Mouse (Mus musculus): ENCODE data around the gene Ppp2r5e. TPM values are rescaled to one million over a fixed set of nuclear protein-coding genes. Genes with fewer than 3 reads are reported as not detected.

The Ppp2r5e gene
- polyA plus RNA-seq, 1 experiment from 2014 or later, result 3.8 TPM

DNA sequence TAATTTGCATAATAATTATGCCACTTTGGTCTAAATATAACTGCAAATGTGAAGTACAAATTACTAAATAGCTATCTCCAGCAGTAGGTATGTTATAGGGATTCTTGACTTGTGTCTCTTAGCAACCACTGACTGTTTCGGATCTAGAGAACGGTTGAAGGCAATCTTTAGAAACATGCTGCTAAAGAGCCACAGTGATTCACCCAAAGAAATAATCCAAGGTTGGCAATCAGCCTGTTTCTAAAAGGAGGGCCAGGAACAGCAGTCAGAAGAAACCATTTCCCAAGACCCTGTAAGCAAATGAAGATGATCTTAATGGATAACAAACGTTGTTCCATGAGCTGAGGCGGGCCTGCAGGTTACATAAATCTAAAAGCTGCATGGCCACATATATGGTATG lies 117.9 kb downstream of the Ppp2r5e start:
- Histone ChIP-seq H3K4me1 (ENCODE audit: control insufficient read depth, low read depth, low read length) (peaks cover 12% of the 10 kb centered on the region), H3K4me3 (ENCODE audit: low read depth, low read length) (no peak overlapping the region), H3K9ac (ENCODE audit: low read depth, low read length) (no peak overlapping the region), H3K36me3 (ENCODE audit: control insufficient read depth, insufficient read depth) (no peaks in the 10 kb centered on the region), H3K27me3 (ENCODE audit: control insufficient read depth, insufficient read depth, low read depth, low read length) (no peaks in the 10 kb centered on the region), H3K27ac (ENCODE audit: low read length) (no peak overlapping the region), H3K4me2 (ENCODE audit: low read depth, low read length) (no peak overlapping the region), H3K9me3 (replicated peaks; ENCODE audit: control insufficient read depth, low read length) (no peaks in the 10 kb centered on the region)
- 86% methylated on average over 4 of the region's 4 CpGs for WGBS (ENCODE audit: insufficient replicate concordance)
- no peak for ATAC-seq (ENCODE audit: low read depth)

DNA sequence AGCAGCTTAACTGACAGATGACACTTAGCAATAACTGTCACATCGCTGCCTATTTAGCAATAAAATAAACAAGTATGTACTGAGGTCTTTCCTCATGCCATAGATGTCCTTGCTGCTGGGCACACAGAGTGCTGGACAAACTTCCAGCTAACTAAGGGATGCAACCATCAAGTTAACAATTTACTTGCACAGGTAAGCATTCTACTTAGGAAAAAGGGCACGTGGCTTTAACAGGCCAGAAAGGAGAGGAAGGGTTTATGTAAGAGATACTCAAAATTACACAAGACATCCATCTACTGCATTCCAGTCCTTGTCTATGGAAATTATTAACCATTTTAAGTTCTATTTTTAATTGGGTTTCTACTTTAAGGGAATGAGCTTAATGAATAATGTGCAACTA lies 123.0 kb downstream of the Ppp2r5e start:
- no peak overlapping the region for H3K4me3 ChIP-seq (ENCODE audit: low read depth, low read length)
- no peak overlapping the region for H3K9ac ChIP-seq (ENCODE audit: low read depth, low read length)
- H3K4me1 ChIP-seq (ENCODE audit: control insufficient read depth, low read depth, low read length), result no peaks in the 10 kb centered on the region; the same call in 1 of the 2 replicates
- H3K9me3 ChIP-seq (replicated peaks; ENCODE audit: control insufficient read depth, low read length), result no peaks in the 10 kb centered on the region
- no peak overlapping the region for H3K4me2 ChIP-seq (ENCODE audit: low read depth, low read length)
- ATAC-seq (ENCODE audit: low read depth), result peak; percentile 88
- H3K27ac ChIP-seq (ENCODE audit: low read length), result peak overlapping the region; percentile 72
- 84% methylated on average over 2 of the region's 2 CpGs for WGBS (ENCODE audit: insufficient replicate concordance)
- no peaks in the 10 kb centered on the region for H3K36me3 ChIP-seq (ENCODE audit: control insufficient read depth, insufficient read depth)
- H3K27me3 ChIP-seq (ENCODE audit: control insufficient read depth, insufficient read depth, low read depth, low read length), result no peaks in the 10 kb centered on the region

DNA sequence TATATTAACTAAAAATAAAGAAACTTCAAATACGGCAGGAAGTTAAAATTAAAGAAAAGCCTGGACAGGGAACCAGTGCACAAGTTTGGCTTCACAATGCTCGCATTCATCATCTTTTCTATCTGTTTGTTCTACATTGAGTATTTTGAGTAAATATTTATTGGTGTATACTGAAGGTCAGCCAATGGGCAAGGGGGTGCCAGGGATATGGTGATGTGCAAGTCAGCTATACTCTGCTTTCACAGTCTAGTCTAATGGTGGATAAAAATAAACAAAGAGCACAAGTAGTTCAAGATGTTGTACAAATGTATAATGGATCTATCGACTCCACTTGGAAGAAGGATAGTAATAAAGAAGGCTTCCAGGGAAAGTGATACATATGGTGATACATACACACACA lies 123.9 kb downstream of the Ppp2r5e start:
- H3K4me1 ChIP-seq (ENCODE audit: control insufficient read depth, low read depth, low read length), result no peaks in the 10 kb centered on the region; the same call in 1 of the 2 replicates
- 80% methylated on average over 3 of the region's 3 CpGs for WGBS (ENCODE audit: insufficient replicate concordance)
- no peak overlapping the region for H3K4me2 ChIP-seq (ENCODE audit: low read depth, low read length)
- no peaks in the 10 kb centered on the region for H3K36me3 ChIP-seq (ENCODE audit: control insufficient read depth, insufficient read depth)
- no peaks in the 10 kb centered on the region for H3K27me3 ChIP-seq (ENCODE audit: control insufficient read depth, insufficient read depth, low read depth, low read length)
- H3K9ac ChIP-seq (ENCODE audit: low read depth, low read length), result no peak overlapping the region
- H3K4me3 ChIP-seq (ENCODE audit: low read depth, low read length), result no peak overlapping the region
- H3K9me3 ChIP-seq (replicated peaks; ENCODE audit: control insufficient read depth, low read length), result no peaks in the 10 kb centered on the region
- no peak for ATAC-seq (ENCODE audit: low read depth)
- no peak overlapping the region for H3K27ac ChIP-seq (ENCODE audit: low read length)

DNA sequence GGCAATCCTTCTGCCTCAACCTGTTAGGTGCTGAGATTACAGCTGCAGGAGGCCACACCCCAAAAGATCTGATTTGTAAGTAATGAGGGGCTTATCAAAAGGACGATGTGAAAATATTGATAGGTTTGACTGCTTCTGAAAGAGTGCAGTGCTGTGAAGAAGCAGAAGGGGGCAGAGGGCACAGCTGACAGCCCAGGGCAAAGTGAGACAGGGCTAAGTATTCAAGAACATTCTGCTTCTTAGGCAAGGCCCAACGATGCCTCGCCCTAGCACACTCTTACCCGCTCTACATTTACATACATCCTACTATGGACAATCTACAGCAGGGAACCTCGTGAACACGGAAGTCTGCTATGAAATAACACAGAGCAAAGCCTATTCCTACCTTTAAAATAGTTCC lies 128.2 kb downstream of the Ppp2r5e start:
- H3K27ac ChIP-seq (ENCODE audit: low read length), result no peak overlapping the region

DNA sequence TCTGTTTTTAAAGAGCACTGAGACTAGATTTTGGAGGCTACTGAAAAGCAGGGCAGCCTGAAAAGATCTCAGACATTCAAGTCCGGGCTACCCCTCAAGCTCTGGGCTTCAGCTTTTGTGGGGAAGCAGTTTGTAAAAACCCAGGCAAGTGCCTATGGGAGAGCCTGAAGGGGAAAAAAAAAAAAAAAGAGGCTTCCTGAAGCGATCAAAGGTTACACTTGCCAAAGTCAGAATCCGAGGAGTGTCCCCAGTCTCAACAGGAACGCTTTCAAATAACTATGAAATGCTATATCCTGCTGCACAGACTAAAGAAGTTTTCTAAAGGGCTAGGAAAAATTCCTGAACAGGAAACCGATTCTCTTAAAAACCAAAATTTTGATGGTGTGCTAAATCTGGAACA lies 128.9 kb downstream of the Ppp2r5e start:
- Histone ChIP-seq H3K9me3 (replicated peaks; ENCODE audit: control insufficient read depth, low read length) (no peaks in the 10 kb centered on the region), H3K27ac (ENCODE audit: low read length) (no peak overlapping the region), H3K36me3 (ENCODE audit: control insufficient read depth, insufficient read depth) (peaks cover 11% of the 10 kb centered on the region), H3K4me3 (ENCODE audit: low read depth, low read length) (no peak overlapping the region), H3K9ac (ENCODE audit: low read depth, low read length) (no peak overlapping the region), H3K27me3 (ENCODE audit: control insufficient read depth, insufficient read depth, low read depth, low read length) (no peaks in the 10 kb centered on the region), H3K4me1 (ENCODE audit: control insufficient read depth, low read depth, low read length) (no peaks in the 10 kb centered on the region; the same call in 1 of the 2 replicates), H3K4me2 (ENCODE audit: low read depth, low read length) (no peak overlapping the region)
- ATAC-seq (ENCODE audit: low read depth), result no peak
- WGBS (ENCODE audit: insufficient replicate concordance), result 73% methylated on average over 5 of the region's 5 CpGs

More for the DNA sequence above, 128.2 kb downstream of the Ppp2r5e start:
- Histone ChIP-seq H3K9ac (ENCODE audit: low read depth, low read length) (no peak overlapping the region), H3K36me3 (ENCODE audit: control insufficient read depth, insufficient read depth) (peaks cover 11% of the 10 kb centered on the region), H3K4me3 (ENCODE audit: low read depth, low read length) (no peak overlapping the region), H3K4me1 (ENCODE audit: control insufficient read depth, low read depth, low read length) (no peaks in the 10 kb centered on the region; the same call in 1 of the 2 replicates), H3K27me3 (ENCODE audit: control insufficient read depth, insufficient read depth, low read depth, low read length) (no peaks in the 10 kb centered on the region), H3K4me2 (ENCODE audit: low read depth, low read length) (no peak overlapping the region), H3K9me3 (replicated peaks; ENCODE audit: control insufficient read depth, low read length) (no peaks in the 10 kb centered on the region)
- WGBS (ENCODE audit: insufficient replicate concordance), result 85% methylated on average over 6 of the region's 6 CpGs
- no peak for ATAC-seq (ENCODE audit: low read depth)

DNA sequence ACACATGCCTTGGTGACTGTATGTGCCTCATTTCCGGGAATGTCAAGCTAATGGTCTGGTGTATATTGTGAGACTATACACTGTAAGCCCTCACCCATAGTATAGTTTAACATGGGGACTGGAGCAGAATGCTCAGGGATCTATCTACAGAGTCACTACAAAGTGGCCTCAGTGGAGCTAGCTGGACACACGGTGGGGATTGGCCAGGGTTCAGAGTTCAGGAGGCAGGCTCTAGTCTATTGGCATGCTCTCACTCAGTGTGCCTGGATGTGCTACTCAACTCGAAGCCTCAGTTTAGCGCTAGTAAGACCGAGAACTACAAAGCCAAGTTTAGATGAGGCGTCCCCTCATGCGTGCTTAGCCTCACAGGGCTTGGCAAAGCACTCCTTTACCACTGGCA lies 129.8 kb downstream of the Ppp2r5e start:
- peaks cover 11% of the 10 kb centered on the region for H3K36me3 ChIP-seq (ENCODE audit: control insufficient read depth, insufficient read depth)
- H3K9ac ChIP-seq (ENCODE audit: low read depth, low read length), result no peak overlapping the region
- H3K4me3 ChIP-seq (ENCODE audit: low read depth, low read length), result no peak overlapping the region
- 89% methylated on average over 7 of the region's 7 CpGs for WGBS (ENCODE audit: insufficient replicate concordance)
- no peaks in the 10 kb centered on the region; the same call in 1 of the 2 replicates for H3K4me1 ChIP-seq (ENCODE audit: control insufficient read depth, low read depth, low read length)
- no peak for ATAC-seq (ENCODE audit: low read depth)
- H3K9me3 ChIP-seq (replicated peaks; ENCODE audit: control insufficient read depth, low read length), result no peaks in the 10 kb centered on the region
- H3K27me3 ChIP-seq (ENCODE audit: control insufficient read depth, insufficient read depth, low read depth, low read length), result no peaks in the 10 kb centered on the region
- H3K4me2 ChIP-seq (ENCODE audit: low read depth, low read length), result no peak overlapping the region
- no peak overlapping the region for H3K27ac ChIP-seq (ENCODE audit: low read length)

DNA sequence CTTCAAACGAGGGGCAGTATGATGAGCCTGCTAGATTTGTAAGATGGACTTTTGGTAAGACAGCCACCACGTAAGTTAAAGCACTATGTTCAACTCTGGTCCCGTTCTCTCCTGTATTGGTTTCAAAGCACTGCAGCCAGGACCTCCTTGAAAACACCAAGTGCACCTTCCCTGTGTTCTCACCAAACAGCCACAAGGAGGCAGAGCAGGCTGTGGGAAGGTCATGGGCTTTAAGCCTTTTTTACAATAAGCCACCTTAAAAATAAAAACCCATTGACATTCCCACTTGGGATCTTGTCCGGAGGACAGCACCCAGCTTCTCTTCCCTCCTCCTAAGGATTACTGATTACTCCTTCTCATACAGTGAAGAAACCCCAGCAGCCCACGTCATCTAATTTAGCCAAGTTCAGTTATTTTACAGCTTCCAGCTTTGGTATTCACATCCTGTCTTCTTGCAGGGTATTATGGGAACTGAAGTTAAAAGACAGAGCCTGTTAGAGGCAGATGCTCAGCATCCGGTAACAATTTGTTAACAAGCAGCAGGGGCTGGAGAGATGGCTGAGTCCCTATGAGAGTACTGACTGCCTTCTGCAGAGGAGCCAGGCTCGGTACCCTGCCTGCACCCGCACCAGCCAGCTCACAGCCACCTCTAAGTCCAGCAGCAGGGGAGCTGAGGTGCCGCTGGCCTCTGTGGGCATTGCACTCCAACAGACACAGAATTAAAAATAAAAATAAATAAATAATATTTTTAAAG lies 131.9 kb downstream of the Ppp2r5e start:
- no peak overlapping the region for H3K27ac ChIP-seq (ENCODE audit: low read length)
- H3K9ac ChIP-seq (ENCODE audit: low read depth, low read length), result no peak overlapping the region
- no peaks in the 10 kb centered on the region for H3K27me3 ChIP-seq (ENCODE audit: control insufficient read depth, insufficient read depth, low read depth, low read length)
- no peak overlapping the region for H3K4me3 ChIP-seq (ENCODE audit: low read depth, low read length)
- H3K9me3 ChIP-seq (replicated peaks; ENCODE audit: control insufficient read depth, low read length), result no peaks in the 10 kb centered on the region
- H3K4me2 ChIP-seq (ENCODE audit: low read depth, low read length), result no peak overlapping the region
- peaks cover 2% of the 10 kb centered on the region for H3K4me1 ChIP-seq (ENCODE audit: control insufficient read depth, low read depth, low read length)
- ATAC-seq (ENCODE audit: low read depth), result no peak
- 75% methylated on average over 9 of the region's 9 CpGs for WGBS (ENCODE audit: insufficient replicate concordance)
- peaks cover 11% of the 10 kb centered on the region for H3K36me3 ChIP-seq (ENCODE audit: control insufficient read depth, insufficient read depth)

DNA sequence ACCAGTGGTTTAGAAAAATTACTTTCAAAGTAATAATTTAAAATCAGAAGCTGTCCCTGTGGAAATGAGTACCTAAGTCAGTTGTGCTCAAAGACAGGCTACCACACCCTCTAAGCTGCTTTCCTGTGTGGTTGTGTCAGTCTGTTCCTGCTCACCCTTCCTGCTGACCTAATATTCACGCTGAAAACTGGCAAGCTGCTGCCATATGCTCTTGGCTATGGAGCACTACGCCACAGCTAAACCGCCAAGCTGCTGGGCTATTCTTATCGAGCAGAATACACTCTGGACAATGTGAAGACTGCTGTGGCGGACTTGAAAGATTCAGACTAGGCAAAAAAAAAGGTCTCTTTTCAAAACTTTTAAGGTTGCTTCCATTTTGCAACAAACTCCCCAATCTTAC lies 135.5 kb downstream of the Ppp2r5e start:
- Histone ChIP-seq H3K9ac (ENCODE audit: low read depth, low read length) (no peak overlapping the region), H3K36me3 (ENCODE audit: control insufficient read depth, insufficient read depth) (peaks cover 6% of the 10 kb centered on the region), H3K27ac (ENCODE audit: low read length) (no peak overlapping the region), H3K27me3 (ENCODE audit: control insufficient read depth, insufficient read depth, low read depth, low read length) (no peaks in the 10 kb centered on the region), H3K4me2 (ENCODE audit: low read depth, low read length) (no peak overlapping the region), H3K4me3 (ENCODE audit: low read depth, low read length) (no peak overlapping the region), H3K4me1 (ENCODE audit: control insufficient read depth, low read depth, low read length) (peaks cover 2% of the 10 kb centered on the region; the same call in 1 of the 2 replicates), H3K9me3 (replicated peaks; ENCODE audit: control insufficient read depth, low read length) (no peaks in the 10 kb centered on the region)
- 72% methylated on average over 5 of the region's 5 CpGs for WGBS (ENCODE audit: insufficient replicate concordance)
- no peak for ATAC-seq (ENCODE audit: low read depth)

DNA sequence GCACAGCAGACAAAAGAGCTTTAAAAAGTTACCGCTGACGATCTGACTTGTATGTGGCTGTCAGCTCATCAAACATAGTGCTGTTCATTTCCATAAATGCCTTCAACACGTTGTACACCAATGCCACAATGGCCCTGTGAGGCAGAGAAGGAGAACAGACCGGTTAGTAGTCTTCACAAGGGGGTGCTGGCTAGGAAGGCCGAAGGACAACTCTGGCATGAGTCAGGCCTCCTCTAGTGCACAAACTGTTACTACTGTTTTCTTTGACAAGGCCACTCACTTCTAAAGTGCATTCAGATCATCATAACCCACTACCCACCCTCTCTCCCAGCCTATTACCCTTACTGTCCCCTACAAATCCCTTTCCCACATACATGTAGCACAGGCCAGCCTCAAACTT lies 136.4 kb downstream of the Ppp2r5e start:
- Histone ChIP-seq H3K4me1 (ENCODE audit: control insufficient read depth, low read depth, low read length) (peaks cover 2% of the 10 kb centered on the region; the same call in 1 of the 2 replicates), H3K4me2 (ENCODE audit: low read depth, low read length) (no peak overlapping the region), H3K27me3 (ENCODE audit: control insufficient read depth, insufficient read depth, low read depth, low read length) (no peaks in the 10 kb centered on the region), H3K9me3 (replicated peaks; ENCODE audit: control insufficient read depth, low read length) (no peaks in the 10 kb centered on the region), H3K27ac (ENCODE audit: low read length) (no peak overlapping the region), H3K4me3 (ENCODE audit: low read depth, low read length) (no peak overlapping the region), H3K9ac (ENCODE audit: low read depth, low read length) (no peak overlapping the region), H3K36me3 (ENCODE audit: control insufficient read depth, insufficient read depth) (peaks cover 6% of the 10 kb centered on the region)
- WGBS (ENCODE audit: insufficient replicate concordance), result 82% methylated on average over 5 of the region's 5 CpGs
- no peak for ATAC-seq (ENCODE audit: low read depth)
